Mouse (Mus musculus) heart, embryonic 13.5 days (tissue): Measurements from ENCODE around the gene Micall1. TPM values are rescaled to one million over a fixed set of nuclear protein-coding genes. Genes with fewer than 3 reads are reported as not detected.

Experiments used
- ATAC-seq: fragments of 200-750 bp; cut with Nextera tagmentation; 2 replicates; pipeline ENCODE4 v1.8.0; 2017; ENCODE audit warnings: moderate TSS enrichment; ENCODE audit not compliant: insufficient number of reproducible peaks, low FRiP score, low TSS enrichment; ENCODE audit errors: extremely low read depth
- H3K27ac ChIP-seq: fragments of 300-500 bp; sonication (generic); replicated peaks from 2 replicates; pipeline ENCODE4 v1.5.1; 2015; ENCODE audit warnings: moderate library complexity, mild to moderate bottlenecking, inconsistent platforms
- H3K27me3 ChIP-seq: fragments of 300-500 bp; sonication (generic); replicated peaks from 2 replicates; pipeline ENCODE4 v1.6.1; 2015; ENCODE audit warnings: mild to moderate bottlenecking, inconsistent platforms
- H3K36me3 ChIP-seq: fragments of 300-500 bp; sonication (generic); 2 replicates; pipeline ENCODE4 v1.6.1; 2015; ENCODE audit warnings: mild to moderate bottlenecking, inconsistent platforms
- H3K4me1 ChIP-seq: fragments of 300-500 bp; sonication (generic); 2 replicates; pipeline ENCODE4 v1.6.1; 2015; ENCODE audit warnings: inconsistent platforms
- H3K4me2 ChIP-seq: fragments of 300-500 bp; sonication (generic); 2 replicates; pipeline ENCODE4 v1.6.1; 2015; ENCODE audit warnings: inconsistent platforms, mild to moderate bottlenecking, moderate library complexity
- H3K4me3 ChIP-seq: fragments of 300-500 bp; sonication (generic); 2 replicates; pipeline ENCODE4 v1.5.1; 2015; ENCODE audit warnings: moderate library complexity, mild to moderate bottlenecking, inconsistent platforms
- H3K9ac ChIP-seq: fragments of 300-500 bp; sonication (generic); 2 replicates; pipeline ENCODE4 v1.6.1; 2015; ENCODE audit warnings: inconsistent platforms, mild to moderate bottlenecking, moderate library complexity
- H3K9me3 ChIP-seq: fragments of 300-500 bp; sonication (generic); 2 replicates; pipeline ENCODE4 v1.6.1; 2016; ENCODE audit warnings: inconsistent platforms
- WGBS: fragments of 180-500 bp; shearing (Covaris S2); methylation state at CpG from one replicate; pipeline ENCODE4 v1.1.7; 2015; ENCODE audit warnings: mixed read lengths; 5-methylcytosine and 5-hydroxymethylcytosine counted together
- polyA plus RNA-seq: library from polyadenylated mRNA; unstranded; fragments of >200 nt; fragmentation: Nextera tagmentation; extraction: Ambion mirVana; gene quantifications from 2 replicates; pipeline ENCODE4 v1.2.1, GENCODE M21; 2015

Gene Micall1
- polyA plus RNA-seq, 1 experiment from 2014 or later: 15.6 TPM

GRCm38 (mm10) chr15:79133191-79133661, 24.5 kb downstream of the Micall1 start:
- H3K4me2 ChIP-seq: no peak overlapping the region
- no peak overlapping the region for H3K27ac ChIP-seq
- H3K9ac ChIP-seq: no peak overlapping the region
- WGBS: 75% methylated on average over 6 of the region's 6 CpGs
- no peak overlapping the region for H3K4me3 ChIP-seq
- H3K27me3 ChIP-seq: no peaks in the 10 kb centered on the region
- H3K4me1 ChIP-seq: peaks cover 12% of the 10 kb centered on the region
- H3K9me3 ChIP-seq: no peaks in the 10 kb centered on the region
- ATAC-seq: no peak
- peaks cover 67% of the 10 kb centered on the region for H3K36me3 ChIP-seq

GRCm38 (mm10) chr15:79134496-79135270, 26.0 kb downstream of the Micall1 start:
- no peak overlapping the region for H3K4me3 ChIP-seq
- no peak overlapping the region for H3K9ac ChIP-seq
- H3K36me3 ChIP-seq: peaks cover 54% of the 10 kb centered on the region
- H3K27me3 ChIP-seq: no peaks in the 10 kb centered on the region
- H3K9me3 ChIP-seq: no peaks in the 10 kb centered on the region
- no peak for ATAC-seq
- H3K4me1 ChIP-seq: peaks cover 12% of the 10 kb centered on the region
- H3K27ac ChIP-seq: no peak overlapping the region
- no peak overlapping the region for H3K4me2 ChIP-seq
- 83% methylated on average over 9 of the region's 9 CpGs for WGBS

- WGBS: 71% methylated on average over 9 of the region's 9 CpGs
- Histone ChIP-seq H3K9ac (no peak overlapping the region), H3K27ac (no peak overlapping the region), H3K27me3 (no peaks in the 10 kb centered on the region), H3K4me1 (peaks cover 13% of the 10 kb centered on the region), H3K4me3 (no peak overlapping the region), H3K4me2 (no peak overlapping the region), H3K9me3 (no peaks in the 10 kb centered on the region), H3K36me3 (peaks cover 48% of the 10 kb centered on the region)
- ATAC-seq: no peak
Measured at GRCm38 (mm10) chr15:79135332-79135731, 26.6 kb downstream of the Micall1 start.

- no peak overlapping the region for H3K27ac ChIP-seq
- WGBS: 65% methylated on average over 11 of the region's 11 CpGs
- no peak for ATAC-seq
Measured at GRCm38 (mm10) chr15:79135783-79136575, 27.3 kb downstream of the Micall1 start.

GRCm38 (mm10) chr15:79139640-79140039, 30.9 kb downstream of the Micall1 start:
- no peak overlapping the region for H3K4me2 ChIP-seq
- 56% methylated on average over 10 of the region's 10 CpGs for WGBS
- no peak overlapping the region for H3K9ac ChIP-seq
- H3K4me3 ChIP-seq: no peak overlapping the region
- no peak for ATAC-seq
- no peaks in the 10 kb centered on the region for H3K27me3 ChIP-seq
- H3K27ac ChIP-seq: no peak overlapping the region
- H3K9me3 ChIP-seq: no peaks in the 10 kb centered on the region
- peaks cover 12% of the 10 kb centered on the region for H3K36me3 ChIP-seq
- peaks cover 28% of the 10 kb centered on the region for H3K4me1 ChIP-seq

More at GRCm38 (mm10) chr15:79135783-79136575, 27.3 kb downstream of the Micall1 start:
- Histone ChIP-seq H3K9ac (no peak overlapping the region), H3K4me3 (no peak overlapping the region), H3K27me3 (no peaks in the 10 kb centered on the region), H3K9me3 (no peaks in the 10 kb centered on the region), H3K4me2 (no peak overlapping the region), H3K4me1 (peaks cover 11% of the 10 kb centered on the region), H3K36me3 (peaks cover 41% of the 10 kb centered on the region)

GRCm38 (mm10) chr15:79140866-79141565, 32.3 kb downstream of the Micall1 start, which contains the start of the genes Polr2f and 1700088E04Rik:
Gene Polr2f, plus strand, starts transcription at chr15:79141009.
Gene 1700088E04Rik, minus strand, starts transcription at chr15:79141253.
- Histone ChIP-seq H3K4me1 (peaks cover 28% of the 10 kb centered on the region), H3K4me3 (peak within 1 kb of the TSS; percentile 83), H3K27ac (peak within 1 kb of the TSS; percentile 51; the same call in 1 of the 2 replicates), H3K4me2 (peak within 1 kb of the TSS; percentile 94), H3K27me3 (no peaks in the 10 kb centered on the region), H3K9me3 (no peaks in the 10 kb centered on the region), H3K9ac (peak within 1 kb of the TSS; percentile 91), H3K36me3 (peaks cover 21% of the 10 kb centered on the region)
- WGBS: under 1% methylated on average over 57 of the region's 57 CpGs
- ATAC-seq: peak; percentile 85

GRCm38 (mm10) chr15:79141566-79141917, 32.8 kb downstream of the Micall1 start:
- peak overlapping the region; percentile 91 for H3K9ac ChIP-seq
- H3K27ac ChIP-seq: peak overlapping the region; percentile 51; the same call in 1 of the 2 replicates
- H3K4me3 ChIP-seq: peak overlapping the region; percentile 83
- no peak for ATAC-seq
- H3K36me3 ChIP-seq: peaks cover 26% of the 10 kb centered on the region
- no peaks in the 10 kb centered on the region for H3K9me3 ChIP-seq
- peaks cover 28% of the 10 kb centered on the region for H3K4me1 ChIP-seq
- H3K4me2 ChIP-seq: peak overlapping the region; percentile 94
- H3K27me3 ChIP-seq: no peaks in the 10 kb centered on the region
- under 1% methylated on average over 7 of the region's 7 CpGs for WGBS

- Histone ChIP-seq H3K27ac (no peak overlapping the region), H3K36me3 (peaks cover 44% of the 10 kb centered on the region), H3K27me3 (no peaks in the 10 kb centered on the region), H3K4me1 (peaks cover 28% of the 10 kb centered on the region), H3K9me3 (no peaks in the 10 kb centered on the region), H3K4me2 (no peak overlapping the region), H3K4me3 (no peak overlapping the region), H3K9ac (peak overlapping the region; percentile 12; the same call in 1 of the 2 replicates)
- WGBS: 84% methylated on average over 12 of the region's 12 CpGs
- ATAC-seq: no peak
Measured at GRCm38 (mm10) chr15:79143316-79143715, 34.6 kb downstream of the Micall1 start.

- Histone ChIP-seq H3K4me2 (no peak overlapping the region), H3K9me3 (no peaks in the 10 kb centered on the region), H3K27me3 (no peaks in the 10 kb centered on the region), H3K9ac (peak overlapping the region; percentile 12; the same call in 1 of the 2 replicates), H3K36me3 (peaks cover 51% of the 10 kb centered on the region), H3K4me3 (no peak overlapping the region), H3K27ac (no peak overlapping the region), H3K4me1 (peaks cover 30% of the 10 kb centered on the region)
- 76% methylated on average over 8 of the region's 8 CpGs for WGBS
- no peak for ATAC-seq
Measured at GRCm38 (mm10) chr15:79144021-79144420, 35.3 kb downstream of the Micall1 start.

- Histone ChIP-seq H3K9ac (no peak overlapping the region), H3K4me3 (no peak overlapping the region), H3K27ac (no peak overlapping the region), H3K9me3 (no peaks in the 10 kb centered on the region), H3K4me1 (peaks cover 26% of the 10 kb centered on the region), H3K36me3 (peaks cover 62% of the 10 kb centered on the region), H3K4me2 (no peak overlapping the region), H3K27me3 (no peaks in the 10 kb centered on the region)
- ATAC-seq: no peak
- 92% methylated on average over 7 of the region's 7 CpGs for WGBS
Measured at GRCm38 (mm10) chr15:79145522-79145921, 36.8 kb downstream of the Micall1 start.

- Histone ChIP-seq H3K27ac (no peak overlapping the region), H3K4me3 (no peak overlapping the region), H3K9ac (no peak overlapping the region), H3K4me2 (no peak overlapping the region), H3K9me3 (no peaks in the 10 kb centered on the region), H3K4me1 (peaks cover 8% of the 10 kb centered on the region; the same call in 1 of the 2 replicates), H3K36me3 (peaks cover 88% of the 10 kb centered on the region), H3K27me3 (no peaks in the 10 kb centered on the region)
- WGBS: 46% methylated on average over 7 of the region's 7 CpGs
- ATAC-seq: no peak
Measured at GRCm38 (mm10) chr15:79148533-79148932, 39.8 kb downstream of the Micall1 start.
